15 mouse cellular contexts compared by ENCODE assay signal in the genomic region with DNA sequence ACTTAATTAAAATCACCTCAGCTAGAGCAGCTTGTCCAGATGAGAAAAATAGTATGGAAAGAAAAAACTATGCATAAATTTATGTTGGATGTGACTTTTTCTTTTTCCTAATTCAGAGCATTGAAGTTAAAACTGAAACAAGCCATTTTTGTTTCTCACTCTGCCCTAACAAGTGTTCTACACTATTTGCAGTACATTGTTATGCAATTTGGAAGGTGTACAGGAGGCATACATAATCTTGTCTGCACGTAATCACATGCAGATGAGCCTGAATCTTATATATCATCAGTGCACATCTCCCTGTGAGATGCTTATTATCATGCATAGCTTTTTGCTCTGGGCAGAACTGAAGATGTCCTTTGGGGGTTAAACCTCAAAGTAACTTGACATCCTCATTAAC.
"Had no signal": no experiment of that assay in that cellular context is flagged by ENCODE, and none has a peak within 500 bp of the region (broad histone marks: within the 10 kb centered on the region; RNA-seq: fewer than 3 reads in every experiment).

No protein-coding gene starts in this region.

- H3K27ac ChIP-seq: kidney, postnatal 0 days; limb, embryonic 13.5 days; liver, embryonic 15.5 days had no signal

- H3K4me3 ChIP-seq: limb, embryonic 13.5 days; liver, embryonic 15.5 days had no signal

- H3K4me2 ChIP-seq: limb, embryonic 13.5 days; liver, embryonic 15.5 days had no signal

- H3K9me3 ChIP-seq: limb, embryonic 13.5 days; liver, embryonic 15.5 days had no signal

- H3K36me3 ChIP-seq: limb, embryonic 13.5 days; liver, embryonic 15.5 days had no signal

- DNase-seq: kidney, adult 8-10 months; kidney, postnatal 36 days; layer of hippocampus, adult 9-11 months; layer of hippocampus, postnatal 36 days; left cerebral cortex, postnatal 4 days; lung, adult 2 months; lung, postnatal 36 days; right cerebral cortex, adult 18-20 months; right cerebral cortex, postnatal 25 days; thymus, postnatal 14 days had no signal

- H3K27me3 ChIP-seq: limb, embryonic 13.5 days; liver, embryonic 15.5 days had no signal

- H3K9ac ChIP-seq: limb, embryonic 13.5 days; liver, embryonic 15.5 days had no signal

- H3K4me1 ChIP-seq: limb, embryonic 13.5 days; liver, embryonic 15.5 days had no signal

- ATAC-seq: intestine, postnatal 0 days; lung, postnatal 0 days had no signal
